Mouse (Mus musculus) intestine, embryonic 14.5 days (tissue): ENCODE data around the gene Myo5c. TPM values are rescaled to one million over a fixed set of nuclear protein-coding genes. Genes with fewer than 3 reads are reported as not detected.
A peak's percentile ranks its signal among the peaks of the same experiment; 100 is the strongest.

Experiments used
- ATAC-seq: fragments of 200-750 bp; cut with Nextera tagmentation; replicated peaks from 2 replicates; pipeline ENCODE4 v1.8.0; 2017; ENCODE audit warnings: low read depth, moderate number of reproducible peaks, moderate TSS enrichment, moderate library complexity; ENCODE audit not compliant: low FRiP score, low TSS enrichment
- DNase-seq: peaks from one replicate; pipeline ENCODE4 v3.0.0-alpha.2; 2018; ENCODE audit warnings: low spot score
- H3K27ac ChIP-seq: fragments of 300-500 bp; sonication (generic); 2 replicates; pipeline ENCODE4 v1.5.1; 2014; ENCODE audit warnings: low read depth, mild to moderate bottlenecking, control low read depth
- H3K27me3 ChIP-seq: fragments of 300-500 bp; sonication (generic); replicated peaks from 2 replicates; pipeline ENCODE4 v1.6.1; 2014; ENCODE audit warnings: low read length, control low read depth; ENCODE audit not compliant: control insufficient read depth, insufficient read depth
- H3K36me3 ChIP-seq: fragments of 300-500 bp; sonication (generic); 2 replicates; pipeline ENCODE4 v1.6.1; 2014; ENCODE audit warnings: low read length, control low read depth; ENCODE audit not compliant: control insufficient read depth, insufficient read depth
- H3K4me1 ChIP-seq: fragments of 300-500 bp; sonication (generic); replicated peaks from 2 replicates; pipeline ENCODE4 v1.6.1; 2014; ENCODE audit warnings: low read length, control low read depth, mixed read lengths; ENCODE audit not compliant: control insufficient read depth, insufficient read depth
- H3K4me2 ChIP-seq: fragments of 300-500 bp; sonication (generic); 2 replicates; pipeline ENCODE4 v1.6.1; 2014; ENCODE audit warnings: low read length
- H3K4me3 ChIP-seq: fragments of 300-500 bp; sonication (generic); 2 replicates; pipeline ENCODE4 v1.5.1; 2014; ENCODE audit warnings: low read depth, low read length, control low read depth, mixed read lengths
- H3K9ac ChIP-seq: fragments of 300-500 bp; sonication (generic); 2 replicates; pipeline ENCODE4 v1.6.1; 2014; ENCODE audit warnings: mild to moderate bottlenecking, low read length
- H3K9me3 ChIP-seq: fragments of 300-500 bp; sonication (generic); 2 replicates; pipeline ENCODE4 v1.6.1; 2016; ENCODE audit warnings: low read length, control low read depth; ENCODE audit not compliant: control insufficient read depth
- WGBS: fragments of 180-500 bp; shearing (Covaris S2); extraction: QIAGEN DNeasy Blood & Tissue Kit; methylation state at CpG from one replicate; pipeline ENCODE4 v1.1.7; 2014; 5-methylcytosine and 5-hydroxymethylcytosine counted together
- polyA plus RNA-seq: library from polyadenylated mRNA; unstranded; fragments of >200 nt; fragmentation: Nextera tagmentation; extraction: Ambion mirVana; gene quantifications from 2 replicates; pipeline ENCODE4 v1.2.1, GENCODE M21; 2014

Myo5c gene
- polyA plus RNA-seq, 1 experiment from 2014 or later = 6.5 TPM

- ATAC-seq (no peak), DNase-seq (no peak)
- no peaks in the 10 kb centered on the region for H3K27me3 ChIP-seq
These were observed 30.5 kb downstream of the Myo5c start for GRCm38 (mm10) chr9:75262235-75262826.

DNA sequence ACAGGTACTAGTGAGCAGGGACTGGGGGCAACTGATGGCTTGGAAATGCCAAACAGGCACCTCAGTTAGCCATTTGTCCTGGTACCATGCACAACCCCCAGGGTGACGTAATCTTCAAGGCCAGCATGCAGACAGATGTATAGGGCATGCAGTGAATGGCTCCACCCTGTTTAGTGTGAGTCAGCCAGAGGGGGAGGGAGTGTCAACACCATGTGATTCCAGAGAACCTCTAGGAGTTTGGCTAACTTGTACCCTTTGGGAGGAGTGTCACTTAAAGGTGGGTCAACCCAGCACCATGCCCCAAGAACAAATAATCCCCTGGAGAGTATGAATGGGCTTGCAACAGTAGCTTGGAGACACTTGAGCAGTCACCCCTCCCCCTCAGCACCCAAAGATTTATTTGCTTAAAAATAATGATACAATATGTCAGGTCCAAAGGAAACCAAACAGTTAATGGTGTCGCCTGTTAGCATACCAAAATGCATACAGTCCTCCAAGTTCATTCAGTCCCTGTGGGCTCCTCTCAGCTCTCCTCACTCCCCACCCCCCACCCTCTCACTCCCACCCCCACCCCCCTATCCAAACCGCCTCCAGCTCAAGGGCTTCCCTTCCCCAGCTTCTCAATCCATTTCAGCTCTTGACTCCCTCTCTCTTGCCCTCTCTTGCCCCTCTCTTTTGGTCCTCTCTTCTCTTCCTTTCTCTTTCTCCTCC lies 32.3 kb downstream of the Myo5c start:
- WGBS = 34% methylated on average over 3 of the region's 3 CpGs
- DNase-seq = no peak

More at GRCm38 (mm10) chr9:75262235-75262826, 30.5 kb downstream of the Myo5c start:
- Histone ChIP-seq H3K27ac (no peak overlapping the region), H3K9ac (no peak overlapping the region), H3K9me3 (no peaks in the 10 kb centered on the region), H3K4me1 (0 out of 2 replicates have a peak, but pooled peaks cover 5% of the 10 kb centered on the region), H3K4me3 (no peak overlapping the region), H3K4me2 (no peak overlapping the region), H3K36me3 (no peaks in the 10 kb centered on the region)
- WGBS = 67% methylated on average over 8 of the region's 8 CpGs

GRCm38 (mm10) chr9:75267147-75267546 lies 35.3 kb downstream of the Myo5c start:
- Histone ChIP-seq H3K36me3 (no peaks in the 10 kb centered on the region), H3K27ac (no peak overlapping the region), H3K9ac (no peak overlapping the region), H3K9me3 (no peaks in the 10 kb centered on the region), H3K27me3 (no peaks in the 10 kb centered on the region), H3K4me2 (no peak overlapping the region), H3K4me3 (no peak overlapping the region), H3K4me1 (no peaks in the 10 kb centered on the region)
- DNase-seq (no peak), ATAC-seq (no peak)
- 76% methylated on average over 6 of the region's 6 CpGs for WGBS

More for the DNA sequence above, 32.3 kb downstream of the Myo5c start:
- Histone ChIP-seq H3K4me1 (0 out of 2 replicates have a peak, but pooled peaks cover 5% of the 10 kb centered on the region), H3K4me2 (no peak overlapping the region), H3K36me3 (no peaks in the 10 kb centered on the region), H3K4me3 (no peak overlapping the region), H3K27me3 (no peaks in the 10 kb centered on the region), H3K9ac (no peak overlapping the region), H3K9me3 (no peaks in the 10 kb centered on the region), H3K27ac (no peak overlapping the region)
- peak; percentile 85 for ATAC-seq

- no peaks in the 10 kb centered on the region for H3K4me1 ChIP-seq
- no peaks in the 10 kb centered on the region for H3K9me3 ChIP-seq
- no peaks in the 10 kb centered on the region for H3K27me3 ChIP-seq
- 66% methylated on average over 6 of the region's 6 CpGs for WGBS
- H3K36me3 ChIP-seq = no peaks in the 10 kb centered on the region
- no peak overlapping the region for H3K9ac ChIP-seq
- ATAC-seq = no peak
- no peak overlapping the region for H3K4me3 ChIP-seq
- DNase-seq = no peak
- H3K27ac ChIP-seq = no peak overlapping the region
- no peak overlapping the region for H3K4me2 ChIP-seq
These were observed 38.6 kb downstream of the Myo5c start for GRCm38 (mm10) chr9:75270382-75270781.

DNA sequence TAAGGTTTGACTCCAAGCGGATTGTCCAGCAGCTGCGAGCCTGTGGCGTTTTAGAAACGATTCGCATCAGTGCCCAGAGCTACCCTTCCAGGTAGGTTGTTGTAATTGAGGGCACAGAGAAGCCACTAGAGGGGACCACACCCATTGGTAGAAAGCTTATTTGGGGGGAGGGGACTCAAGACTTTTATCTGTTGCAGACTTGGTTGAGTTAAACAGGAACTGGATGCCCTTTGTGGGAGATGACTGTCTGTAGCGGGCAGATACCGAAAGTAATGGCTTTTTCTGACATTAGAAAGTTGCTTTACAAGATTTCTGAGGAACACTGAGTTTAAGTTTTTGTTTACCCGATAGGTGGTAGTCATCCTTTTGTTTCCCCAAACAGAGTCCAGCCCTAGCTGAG lies 39.7 kb downstream of the Myo5c start:
- Histone ChIP-seq H3K4me2 (no peak overlapping the region), H3K27me3 (no peaks in the 10 kb centered on the region), H3K27ac (no peak overlapping the region), H3K9ac (no peak overlapping the region), H3K4me1 (no peaks in the 10 kb centered on the region), H3K9me3 (no peaks in the 10 kb centered on the region), H3K4me3 (no peak overlapping the region), H3K36me3 (no peaks in the 10 kb centered on the region)
- DNase-seq (no peak), ATAC-seq (no peak)
- WGBS = 96% methylated on average over 8 of the region's 8 CpGs

DNA sequence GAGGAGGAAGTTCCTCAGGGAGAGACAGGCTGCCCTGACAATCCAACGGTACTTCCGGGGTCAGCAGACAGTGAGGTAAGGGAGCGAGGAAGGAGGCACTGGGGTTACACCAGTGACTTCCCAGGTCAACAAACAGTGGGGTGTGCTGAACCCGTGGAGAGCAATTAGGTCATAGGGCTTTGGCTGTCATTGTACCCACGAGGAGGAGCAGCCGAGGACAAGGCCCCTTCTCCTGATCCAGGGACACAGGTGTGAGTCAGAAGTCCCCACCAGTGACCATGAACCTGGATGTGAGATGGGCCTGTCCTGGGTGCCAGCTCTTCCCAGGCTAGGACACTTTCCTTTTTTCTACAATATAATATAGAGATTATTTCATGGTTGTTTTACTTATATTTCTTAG lies 41.8 kb downstream of the Myo5c start:
- 71% methylated on average over 6 of the region's 6 CpGs for WGBS
- Histone ChIP-seq H3K4me2 (no peak overlapping the region), H3K4me1 (no peaks in the 10 kb centered on the region), H3K4me3 (no peak overlapping the region), H3K9ac (no peak overlapping the region), H3K36me3 (no peaks in the 10 kb centered on the region), H3K27ac (no peak overlapping the region), H3K9me3 (no peaks in the 10 kb centered on the region), H3K27me3 (no peaks in the 10 kb centered on the region)
- no peak for DNase-seq
- ATAC-seq = no peak

- Histone ChIP-seq H3K4me3 (no peak overlapping the region), H3K27me3 (no peaks in the 10 kb centered on the region), H3K9ac (no peak overlapping the region), H3K9me3 (no peaks in the 10 kb centered on the region), H3K27ac (no peak overlapping the region), H3K36me3 (no peaks in the 10 kb centered on the region), H3K4me2 (no peak overlapping the region), H3K4me1 (no peaks in the 10 kb centered on the region)
- ATAC-seq (no peak), DNase-seq (no peak)
- WGBS = 95% methylated on average over 5 of the region's 5 CpGs
These were observed 42.7 kb downstream of the Myo5c start for GRCm38 (mm10) chr9:75274486-75274885.

- H3K4me3 ChIP-seq = no peak overlapping the region
- H3K9ac ChIP-seq = no peak overlapping the region
- no peak for DNase-seq
- WGBS = 93% methylated on average over 9 of the region's 9 CpGs
- H3K4me1 ChIP-seq = no peaks in the 10 kb centered on the region
- no peaks in the 10 kb centered on the region for H3K27me3 ChIP-seq
- H3K27ac ChIP-seq = no peak overlapping the region
- H3K36me3 ChIP-seq = no peaks in the 10 kb centered on the region
- H3K4me2 ChIP-seq = no peak overlapping the region
- H3K9me3 ChIP-seq = no peaks in the 10 kb centered on the region
- no peak for ATAC-seq
These were observed 43.2 kb downstream of the Myo5c start for GRCm38 (mm10) chr9:75275051-75275450.

GRCm38 (mm10) chr9:75280814-75281213 lies 49.0 kb downstream of the Myo5c start:
- no peak overlapping the region for H3K4me3 ChIP-seq
- no peak overlapping the region for H3K4me2 ChIP-seq
- no peak overlapping the region for H3K9ac ChIP-seq
- no peaks in the 10 kb centered on the region for H3K27me3 ChIP-seq
- no peaks in the 10 kb centered on the region for H3K36me3 ChIP-seq
- no peaks in the 10 kb centered on the region for H3K4me1 ChIP-seq
- ATAC-seq (no peak), DNase-seq (peak; percentile 65)
- WGBS = 48% methylated on average over 5 of the region's 5 CpGs
- H3K9me3 ChIP-seq = no peaks in the 10 kb centered on the region
- H3K27ac ChIP-seq = no peak overlapping the region
